Mouse (Mus musculus) CD8-positive naive resting alpha-beta T cell, adult 57 days (primary cell): ENCODE data around the gene Siglece. TPM values are rescaled to one million over a fixed set of nuclear protein-coding genes. Genes with fewer than 3 reads are reported as not detected.

Source experiments
- total RNA-seq: library from RNA; stranded (reverse); gene quantifications from one replicate; pipeline ENCODE4 v1.2.4, GENCODE M21; 2023

Gene Siglece
- total RNA-seq, result 1.5 TPM

DNA sequence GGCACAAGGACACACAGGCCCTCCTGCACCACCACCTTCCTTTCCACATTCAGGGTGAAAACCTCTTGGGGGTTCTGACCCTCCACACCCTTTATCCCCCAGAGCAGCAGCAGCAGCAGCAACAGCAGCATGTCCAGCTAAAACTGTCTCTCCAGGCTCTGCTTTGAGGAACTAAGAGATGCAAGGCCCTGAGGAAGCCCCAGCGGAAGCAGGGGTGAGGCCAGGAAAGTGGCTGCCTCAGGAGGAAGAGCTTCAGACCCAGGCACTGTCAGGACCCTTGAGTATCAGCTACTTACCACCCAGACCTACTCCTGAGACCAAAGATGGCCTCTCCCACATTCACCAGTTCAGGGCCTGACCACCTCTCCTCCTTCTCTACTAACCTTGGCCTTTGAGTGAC is at the start of gene Siglece:
TSS of gene Siglece (minus strand) at position 160 of the 400 bp plus-strand sequence.

DNA sequence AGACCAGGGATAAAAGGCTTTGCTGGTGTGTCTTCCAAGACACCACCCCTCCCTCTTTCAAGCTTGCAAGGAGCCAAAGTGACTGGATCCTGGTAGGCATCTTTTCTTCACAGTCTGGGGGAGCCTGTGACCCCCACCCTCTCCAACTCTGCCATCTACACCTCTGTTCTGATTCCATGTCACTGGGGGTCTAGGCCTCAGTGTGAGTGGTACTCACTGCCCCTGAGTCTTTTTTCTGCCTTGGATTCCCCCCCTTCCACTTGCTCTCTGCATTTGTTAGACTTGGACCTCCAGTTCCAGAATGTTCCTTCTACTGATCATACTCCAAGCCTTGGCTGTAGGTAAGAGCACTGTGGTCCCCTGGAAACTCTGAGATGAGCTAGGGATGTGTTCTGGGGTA is 30.2 kb upstream of the Siglece start, which contains the start of gene Klk14:
TSS of gene Klk14 (plus strand) at position 301 of the 400 bp plus-strand sequence.

DNA sequence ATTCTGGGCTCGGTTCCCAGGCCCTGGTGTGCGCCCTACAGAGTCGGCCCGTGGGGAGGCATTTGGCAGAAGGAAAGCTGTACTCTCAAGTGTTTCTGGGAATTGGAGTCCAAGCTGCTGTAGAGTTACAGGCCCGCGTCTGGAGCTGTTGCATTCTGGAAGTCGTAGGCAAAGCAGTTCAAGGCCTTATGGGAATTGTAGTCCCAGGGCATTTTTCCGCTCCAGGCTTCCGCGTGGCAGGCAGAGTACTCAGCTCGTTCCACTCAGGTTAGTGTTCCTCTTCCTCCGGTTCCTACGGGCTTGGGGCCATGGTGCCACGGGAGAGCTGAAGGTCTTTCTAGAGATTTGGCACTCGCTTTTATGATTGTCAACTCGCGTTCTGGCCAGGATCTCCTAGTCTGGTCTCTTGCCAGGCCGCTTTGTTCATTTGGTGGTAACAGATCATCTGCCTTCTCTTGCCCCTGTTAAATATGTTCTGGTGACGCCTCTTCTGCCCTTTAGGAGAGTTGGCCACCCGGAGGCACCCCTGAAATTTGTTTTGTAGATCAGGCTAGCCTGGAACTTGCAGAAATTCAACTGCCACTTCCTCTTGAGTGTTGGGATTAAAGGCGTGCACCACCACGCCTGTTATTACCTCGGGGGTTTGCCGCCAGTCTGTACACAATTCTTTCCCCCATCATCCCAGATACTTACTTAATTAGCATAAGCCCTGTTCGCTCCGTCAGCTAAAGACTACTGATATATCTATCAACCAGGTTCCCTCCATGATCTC is 12.0 kb upstream of the Siglece start, which contains the start of gene Ctu1:
TSS of gene Ctu1 (plus strand) at position 208 of the 772 bp plus-strand sequence.

DNA sequence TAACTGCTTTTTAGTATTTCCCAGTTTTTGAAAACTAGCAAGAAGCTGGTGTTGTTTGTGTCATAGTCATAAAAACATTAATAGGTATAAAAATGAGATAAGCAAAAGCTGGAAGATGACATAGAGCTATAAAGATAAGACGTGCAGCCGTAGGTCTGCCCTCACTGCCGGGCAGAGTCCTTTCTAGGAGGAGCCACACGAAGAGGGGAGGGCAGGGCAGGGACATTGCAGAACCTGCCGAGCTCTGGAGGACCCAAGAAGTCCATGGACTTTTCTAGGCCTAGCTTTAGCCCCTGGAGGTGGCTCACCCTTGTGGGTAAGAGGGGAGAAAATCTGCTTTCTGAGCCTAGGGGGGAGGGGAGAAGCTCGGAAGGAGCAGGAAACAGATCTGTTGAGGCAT is 25.5 kb downstream of the Siglece start, which contains the start of gene Ceacam18:
TSS of gene Ceacam18 (plus strand) at position 208 of the 400 bp plus-strand sequence.

DNA sequence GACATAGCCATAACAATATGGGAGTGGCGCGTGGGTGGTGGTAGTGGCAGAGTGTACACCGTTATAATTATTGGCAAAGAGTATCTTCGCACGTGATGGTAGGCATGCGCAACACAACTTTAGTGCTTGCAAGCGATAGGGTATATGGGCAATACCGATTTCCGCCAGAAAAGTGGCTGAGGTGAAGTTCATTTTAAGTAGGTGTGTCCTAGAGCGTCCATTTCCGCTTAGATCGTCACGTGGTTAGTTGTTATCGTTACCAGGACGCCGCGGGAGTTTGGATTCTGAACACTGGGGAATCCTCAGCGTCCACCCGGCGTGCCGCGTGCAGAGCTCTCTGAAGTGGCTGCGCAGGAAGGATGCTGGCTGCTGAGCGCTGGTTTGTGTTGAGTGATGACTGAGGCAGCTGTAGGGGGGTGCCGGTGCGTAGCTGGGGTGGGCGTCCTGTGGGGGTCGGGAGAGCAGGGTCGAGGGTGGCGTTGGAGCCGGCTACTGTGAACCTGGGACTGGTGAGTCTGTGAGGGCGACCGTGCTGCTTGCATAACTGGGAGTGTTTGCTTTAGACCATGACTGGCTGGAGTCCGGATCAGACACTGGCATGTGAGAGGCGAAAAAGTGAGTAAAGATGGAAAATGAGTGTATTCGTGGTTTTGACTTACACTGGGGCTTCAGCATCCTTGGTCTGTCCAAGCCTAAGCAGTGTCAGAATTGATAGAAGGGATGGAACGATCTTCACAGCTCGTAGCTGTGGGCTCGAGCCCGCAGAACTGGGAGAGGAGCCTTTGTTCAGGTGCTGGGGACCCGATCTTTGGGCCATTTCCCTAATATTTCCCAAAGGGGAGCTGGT is 52.8 kb downstream of the Siglece start, which contains the start of gene Zfp819:
TSS of gene Zfp819 (plus strand) at position 274 of the 847 bp plus-strand sequence.

Other genes starting within 250 kb of the Siglece start
- not detected for gene Lim2, start 232.5 kb downstream of the Siglece start, total RNA-seq
- gene Nkg7, start 223.1 kb downstream of the Siglece start, total RNA-seq, result 209 TPM
- 2.4 TPM for gene Cldnd2, start 219.4 kb downstream of the Siglece start, total RNA-seq
- gene Etfb, start 216.1 kb downstream of the Siglece start, total RNA-seq, result 27.5 TPM
- gene Gm45233, start 216.0 kb downstream of the Siglece start, total RNA-seq, result not detected
- 0.89 TPM for gene Vsig10l, start 197.0 kb downstream of the Siglece start, total RNA-seq
- gene Iglon5, start 170.1 kb downstream of the Siglece start, total RNA-seq, result not detected
- not detected for gene 4931406B18Rik, start 154.2 kb downstream of the Siglece start, total RNA-seq
- gene Cd33, start 115.7 kb downstream of the Siglece start, total RNA-seq, result 1.0 TPM
- gene Zfp658, start 97.9 kb downstream of the Siglece start, total RNA-seq, result 9.1 TPM
- 19.5 TPM for gene Zfp719, start 80.6 kb downstream of the Siglece start, total RNA-seq
- not detected for gene Zfp819, start 53.0 kb downstream of the Siglece start, total RNA-seq
- gene Ceacam18, start 25.5 kb downstream of the Siglece start, total RNA-seq, result not detected
- gene Ctu1, start 11.9 kb upstream of the Siglece start, total RNA-seq, result 8.5 TPM
- not detected for gene Klk14, start 30.3 kb upstream of the Siglece start, total RNA-seq
- gene Klk13, start 52.4 kb upstream of the Siglece start, total RNA-seq, result not detected
- not detected for gene Klk12, start 108.7 kb upstream of the Siglece start, total RNA-seq
- not detected for gene Klk11, start 114.4 kb upstream of the Siglece start, total RNA-seq
- gene Klk10, start 120.9 kb upstream of the Siglece start, total RNA-seq, result not detected
- gene Klk9, start 131.7 kb upstream of the Siglece start, total RNA-seq, result not detected
- 230 TPM for gene Klk8, start 137.4 kb upstream of the Siglece start, total RNA-seq
- gene Klk7, start 151.1 kb upstream of the Siglece start, total RNA-seq, result 1.2 TPM
- gene Klk6, start 164.3 kb upstream of the Siglece start, total RNA-seq, result not detected
- gene Klk5, start 181.8 kb upstream of the Siglece start, total RNA-seq, result not detected
- not detected for gene Klk4, start 221.0 kb upstream of the Siglece start, total RNA-seq